Mouse (Mus musculus) liver, embryonic 13.5 days (tissue): ENCODE measurements around the gene Eif5b. TPM values are rescaled to one million over a fixed set of nuclear protein-coding genes. Genes with fewer than 3 reads are reported as not detected.
A peak's percentile ranks its signal among the peaks of the same experiment; 100 is the strongest.

ENCODE experiments used
- ATAC-seq: fragments of 200-750 bp; cut with Nextera tagmentation; 2 replicates; pipeline ENCODE4 v1.8.0; 2017; ENCODE audit warnings: low read depth, mild to moderate bottlenecking, moderate number of reproducible peaks, moderate library complexity
- DNase-seq: peaks from one replicate; pipeline ENCODE4 v3.0.0; 2022
- H3K27ac ChIP-seq: fragments of 300-500 bp; sonication (generic); 2 replicates; pipeline ENCODE4 v1.5.1; 2015; ENCODE audit warnings: moderate library complexity, mild to moderate bottlenecking, inconsistent platforms
- H3K27me3 ChIP-seq: fragments of 300-500 bp; sonication (generic); 2 replicates; pipeline ENCODE4 v1.6.1; 2015; ENCODE audit warnings: mild to moderate bottlenecking, inconsistent platforms
- H3K36me3 ChIP-seq: fragments of 300-500 bp; sonication (generic); 2 replicates; pipeline ENCODE4 v1.6.1; 2015; ENCODE audit warnings: mild to moderate bottlenecking, inconsistent platforms
- H3K4me1 ChIP-seq: fragments of 300-500 bp; sonication (generic); replicated peaks from 2 replicates; pipeline ENCODE4 v1.6.1; 2015; ENCODE audit warnings: inconsistent platforms
- H3K4me2 ChIP-seq: fragments of 300-500 bp; sonication (generic); 2 replicates; pipeline ENCODE4 v1.6.1; 2015; ENCODE audit warnings: inconsistent platforms, mild to moderate bottlenecking, moderate library complexity
- H3K4me3 ChIP-seq: fragments of 300-500 bp; sonication (generic); replicated peaks from 2 replicates; pipeline ENCODE4 v1.5.1; 2015; ENCODE audit warnings: mild to moderate bottlenecking, inconsistent platforms
- H3K9ac ChIP-seq: fragments of 300-500 bp; sonication (generic); 2 replicates; pipeline ENCODE4 v1.6.1; 2015; ENCODE audit warnings: mild to moderate bottlenecking, inconsistent platforms
- H3K9me3 ChIP-seq: fragments of 300-500 bp; sonication (generic); replicated peaks from 2 replicates; pipeline ENCODE4 v1.6.1; 2016; ENCODE audit warnings: inconsistent platforms
- WGBS: fragments of 180-500 bp; shearing (Covaris S2); methylation state at CpG from one replicate; pipeline ENCODE4 v1.1.7; 2015; ENCODE audit not compliant: insufficient replicate concordance; 5-methylcytosine and 5-hydroxymethylcytosine counted together
- polyA plus RNA-seq: library from polyadenylated mRNA; unstranded; fragments of >200 nt; fragmentation: Nextera tagmentation; extraction: Ambion mirVana; gene quantifications from 2 replicates; pipeline ENCODE4 v1.2.1, GENCODE M21; 2015

Eif5b gene
- polyA plus RNA-seq, 1 experiment from 2014 or later: 25.1 TPM

- WGBS: 74% methylated on average over 7 of the region's 7 CpGs
- Histone ChIP-seq H3K4me2 (no peak overlapping the region), H3K9me3 (no peaks in the 10 kb centered on the region), H3K36me3 (no peaks in the 10 kb centered on the region), H3K4me1 (no peaks in the 10 kb centered on the region), H3K4me3 (no peak overlapping the region), H3K27ac (no peak overlapping the region), H3K9ac (no peak overlapping the region), H3K27me3 (no peaks in the 10 kb centered on the region)
- DNase-seq: no peak
- ATAC-seq: no peak
Observed at GRCm38 (mm10) chr1:37977303-37977702, 20.5 kb upstream of the Eif5b start.

- Histone ChIP-seq H3K4me1 (no peaks in the 10 kb centered on the region), H3K9ac (no peak overlapping the region), H3K27me3 (no peaks in the 10 kb centered on the region), H3K36me3 (peaks cover 42% of the 10 kb centered on the region), H3K27ac (no peak overlapping the region), H3K4me3 (no peak overlapping the region), H3K9me3 (no peaks in the 10 kb centered on the region), H3K4me2 (no peak overlapping the region)
- no peak for ATAC-seq
- WGBS: 90% methylated on average over 1 of the region's 1 CpGs
- no peak for DNase-seq
Observed at GRCm38 (mm10) chr1:37984326-37984725, 13.5 kb upstream of the Eif5b start.

GRCm38 (mm10) chr1:37985764-37986323 is 12.0 kb upstream of the Eif5b start:
- DNase-seq (no peak), ATAC-seq (no peak)
- H3K4me1 ChIP-seq: no peaks in the 10 kb centered on the region
- no peak overlapping the region for H3K4me2 ChIP-seq
- no peaks in the 10 kb centered on the region for H3K9me3 ChIP-seq
- H3K27ac ChIP-seq: no peak overlapping the region
- H3K9ac ChIP-seq: no peak overlapping the region
- no peaks in the 10 kb centered on the region for H3K27me3 ChIP-seq
- WGBS: 76% methylated on average over 9 of the region's 9 CpGs
- peaks cover 57% of the 10 kb centered on the region for H3K36me3 ChIP-seq
- H3K4me3 ChIP-seq: no peak overlapping the region

- Histone ChIP-seq H3K4me3 (no peak overlapping the region), H3K4me1 (no peaks in the 10 kb centered on the region), H3K9me3 (no peaks in the 10 kb centered on the region), H3K27me3 (no peaks in the 10 kb centered on the region), H3K27ac (no peak overlapping the region), H3K9ac (no peak overlapping the region), H3K36me3 (peaks cover 76% of the 10 kb centered on the region), H3K4me2 (no peak overlapping the region)
- DNase-seq: no peak
- no peak for ATAC-seq
- 82% methylated on average over 5 of the region's 5 CpGs for WGBS
Observed at GRCm38 (mm10) chr1:37987856-37988255, 10.0 kb upstream of the Eif5b start.

- WGBS: 12% methylated on average over 3 of the region's 3 CpGs
Observed at GRCm38 (mm10) chr1:37996226-37996625, 1.6 kb upstream of the Eif5b start.

GRCm38 (mm10) chr1:37996877-37997484 is 829 bp upstream of the Eif5b start:
- Histone ChIP-seq H3K27ac (peak overlapping the region; percentile 92), H3K4me2 (peak overlapping the region; percentile 81), H3K4me3 (peak overlapping the region; percentile 99), H3K4me1 (peaks cover 42% of the 10 kb centered on the region), H3K9ac (peak overlapping the region; percentile 97), H3K27me3 (no peaks in the 10 kb centered on the region), H3K36me3 (peaks cover 39% of the 10 kb centered on the region), H3K9me3 (no peaks in the 10 kb centered on the region)
- ATAC-seq: peak; percentile 86
- peak; percentile 97 for DNase-seq
- WGBS: under 1% methylated on average over 42 of the region's 42 CpGs

More at GRCm38 (mm10) chr1:37996226-37996625, 1.6 kb upstream of the Eif5b start:
- Histone ChIP-seq H3K27me3 (no peaks in the 10 kb centered on the region), H3K4me3 (peak overlapping the region; percentile 99), H3K9ac (peak overlapping the region; percentile 77), H3K27ac (peak overlapping the region; percentile 89), H3K36me3 (peaks cover 44% of the 10 kb centered on the region), H3K9me3 (no peaks in the 10 kb centered on the region), H3K4me2 (peak overlapping the region; percentile 81), H3K4me1 (peaks cover 35% of the 10 kb centered on the region)
- DNase-seq: no peak
- no peak for ATAC-seq

- peaks cover 25% of the 10 kb centered on the region for H3K36me3 ChIP-seq
- peak overlapping the region; percentile 97 for H3K9ac ChIP-seq
- peaks cover 55% of the 10 kb centered on the region for H3K4me1 ChIP-seq
- DNase-seq (no peak), ATAC-seq (peak; percentile 62)
- H3K27me3 ChIP-seq: no peaks in the 10 kb centered on the region
- H3K27ac ChIP-seq: peak overlapping the region; percentile 92
- peak overlapping the region; percentile 99 for H3K4me3 ChIP-seq
- peak overlapping the region; percentile 81 for H3K4me2 ChIP-seq
- 3% methylated on average over 42 of the region's 47 CpGs for WGBS
- H3K9me3 ChIP-seq: no peaks in the 10 kb centered on the region
Observed at GRCm38 (mm10) chr1:37998371-37999199, 775 bp downstream of the Eif5b start.

- peak overlapping the region; percentile 97 for H3K9ac ChIP-seq
- no peaks in the 10 kb centered on the region for H3K27me3 ChIP-seq
- ATAC-seq (0 out of 2 replicates have a peak, but pooled peaks have one; percentile 4), DNase-seq (peak; percentile 56)
- WGBS: 11% methylated on average over 3 of the region's 3 CpGs
- peak overlapping the region; percentile 92 for H3K27ac ChIP-seq
- no peaks in the 10 kb centered on the region for H3K9me3 ChIP-seq
- H3K36me3 ChIP-seq: peaks cover 15% of the 10 kb centered on the region
- peak overlapping the region; percentile 99 for H3K4me3 ChIP-seq
- peak overlapping the region; percentile 81 for H3K4me2 ChIP-seq
- H3K4me1 ChIP-seq: peaks cover 65% of the 10 kb centered on the region
Observed at GRCm38 (mm10) chr1:37999552-37999951, 1.7 kb downstream of the Eif5b start.

GRCm38 (mm10) chr1:38000844-38001243 is 3.0 kb downstream of the Eif5b start:
- H3K4me2 ChIP-seq: peak overlapping the region; percentile 81
- 25% methylated on average over 8 of the region's 8 CpGs for WGBS

GRCm38 (mm10) chr1:38001956-38002355 is 4.1 kb downstream of the Eif5b start:
- Histone ChIP-seq H3K36me3 (0 out of 2 replicates have a peak, but pooled peaks cover 4% of the 10 kb centered on the region), H3K27me3 (no peaks in the 10 kb centered on the region), H3K27ac (no peak overlapping the region), H3K4me3 (no peak overlapping the region; the same call in 1 of the 2 replicates), H3K9ac (no peak overlapping the region), H3K4me1 (peaks cover 69% of the 10 kb centered on the region), H3K4me2 (no peak overlapping the region), H3K9me3 (no peaks in the 10 kb centered on the region)
- 79% methylated on average over 9 of the region's 9 CpGs for WGBS
- DNase-seq (no peak), ATAC-seq (no peak)

More at GRCm38 (mm10) chr1:38000844-38001243, 3.0 kb downstream of the Eif5b start:
- Histone ChIP-seq H3K4me1 (peaks cover 65% of the 10 kb centered on the region), H3K4me3 (peak overlapping the region; percentile 16; the same call in 1 of the 2 replicates), H3K36me3 (0 out of 2 replicates have a peak, but pooled peaks cover 4% of the 10 kb centered on the region), H3K27ac (peak overlapping the region; percentile 26; the same call in 1 of the 2 replicates), H3K9me3 (no peaks in the 10 kb centered on the region), H3K9ac (no peak overlapping the region), H3K27me3 (no peaks in the 10 kb centered on the region)
- no peak for DNase-seq
- ATAC-seq: no peak

GRCm38 (mm10) chr1:38003046-38003445 is 5.2 kb downstream of the Eif5b start:
- 57% methylated on average over 3 of the region's 3 CpGs for WGBS
- H3K27me3 ChIP-seq: no peaks in the 10 kb centered on the region
- H3K4me1 ChIP-seq: peaks cover 78% of the 10 kb centered on the region
- ATAC-seq (no peak), DNase-seq (no peak)
- 0 out of 2 replicates have a peak, but pooled peaks cover 4% of the 10 kb centered on the region for H3K36me3 ChIP-seq
- 0 out of 2 replicates have a peak overlapping the region, but pooled peaks have one; percentile 33 for H3K9ac ChIP-seq
- H3K4me2 ChIP-seq: no peak overlapping the region
- H3K27ac ChIP-seq: no peak overlapping the region
- H3K4me3 ChIP-seq: no peak overlapping the region
- H3K9me3 ChIP-seq: no peaks in the 10 kb centered on the region
